Mouse (Mus musculus): ENCODE data around the gene Pqbp1. TPM values are rescaled to one million over a fixed set of nuclear protein-coding genes. Genes with fewer than 3 reads are reported as not detected.
"Not testable (repeated sequence)": the region's sequence is repeated elsewhere in the genome, so short reads cannot be mapped to it uniquely, and the experiment has no call there.

Gene Pqbp1
- polyA plus RNA-seq, 1 experiment = 58.0 TPM

- no peak within 1 kb of the TSS for H3K4me3 ChIP-seq (ENCODE audit: insufficient read depth, low read depth, low read length)
- no peak for TF ChIP-seq CTCF (conservative IDR thresholded peaks at IDR 0.05; ENCODE audit: insufficient read depth, insufficient read length, low read depth, low read length)
- no peak for TF ChIP-seq POLR2A (IDR thresholded peaks at IDR 0.05; ENCODE audit: low read depth, low read length)
- 24% methylated on average over 16 of the region's 19 CpGs for WGBS
- H3K27me3 ChIP-seq (replicated peaks; ENCODE audit: control insufficient read depth, insufficient read depth, low read length) = no peaks in the 10 kb centered on the region
- no peaks in the 10 kb centered on the region for H3K4me1 ChIP-seq (ENCODE audit: control insufficient read depth, insufficient read depth, low read length)
- no peaks in the 10 kb centered on the region for H3K36me3 ChIP-seq (ENCODE audit: control insufficient read depth, insufficient read depth, low read length)
- H3K27ac ChIP-seq (ENCODE audit: insufficient read depth, low read depth, low read length) = no peak within 1 kb of the TSS
- no peak for DNase-seq
Measured at GRCm38 (mm10) chrX:7928270-7928790, 29.3 kb upstream of the Pqbp1 start, which contains the start of gene Eras. Gene Eras (minus strand): TSS chrX:7928607.

DNA sequence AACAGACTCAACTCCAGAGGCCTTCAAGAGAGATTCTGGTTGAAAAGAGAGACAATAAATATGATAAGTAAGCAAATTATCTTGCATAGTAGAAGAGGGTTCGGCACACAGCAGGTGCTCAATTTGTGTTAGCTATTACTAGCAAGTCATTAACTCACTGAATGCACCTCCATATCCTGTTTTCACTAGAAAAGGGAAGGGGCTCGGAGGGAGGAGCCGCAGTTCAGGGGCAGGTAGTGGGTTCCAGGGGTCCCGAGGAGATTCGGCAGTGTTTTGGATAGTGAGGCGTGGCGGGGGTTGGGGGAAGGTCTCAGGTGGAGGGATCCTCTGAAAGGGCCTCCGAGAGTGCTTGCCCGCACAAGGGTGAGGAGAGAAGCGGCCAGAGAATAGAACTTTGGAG lies 28.0 kb upstream of the Pqbp1 start:
- TF ChIP-seq POLR2A (IDR thresholded peaks at IDR 0.05; ENCODE audit: low read depth, low read length) (no peak), CTCF (conservative IDR thresholded peaks at IDR 0.05; ENCODE audit: insufficient read depth, insufficient read length, low read depth, low read length) (no peak)
- no peak for DNase-seq
- Histone ChIP-seq H3K27me3 (replicated peaks; ENCODE audit: control insufficient read depth, insufficient read depth, low read length) (no peaks in the 10 kb centered on the region), H3K4me3 (ENCODE audit: insufficient read depth, low read depth, low read length) (no peak overlapping the region), H3K4me1 (ENCODE audit: control insufficient read depth, insufficient read depth, low read length) (no peaks in the 10 kb centered on the region), H3K27ac (ENCODE audit: insufficient read depth, low read depth, low read length) (no peak overlapping the region), H3K36me3 (ENCODE audit: control insufficient read depth, insufficient read depth, low read length) (no peaks in the 10 kb centered on the region)
- WGBS = 43% methylated on average over 10 of the region's 10 CpGs

DNA sequence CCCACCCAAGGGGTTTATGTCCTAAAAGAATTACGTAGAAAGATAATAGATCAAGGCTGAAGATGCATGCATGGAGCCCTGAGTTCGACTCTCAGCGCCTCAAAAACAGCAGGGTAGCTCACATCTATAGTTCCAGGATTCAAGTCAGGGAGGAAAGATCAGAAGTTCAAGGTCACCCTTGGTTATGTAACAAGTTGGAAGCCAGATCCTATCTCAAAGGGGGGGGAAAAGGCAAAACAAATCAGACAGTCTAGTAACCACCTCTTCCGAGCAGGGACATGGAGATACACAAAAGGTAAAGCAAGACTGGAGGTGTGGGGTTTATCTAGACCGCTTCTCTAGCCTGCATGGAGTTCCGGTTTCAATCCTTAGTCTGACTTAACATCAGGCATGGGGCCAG lies 27.2 kb upstream of the Pqbp1 start:
- Histone ChIP-seq H3K27ac (ENCODE audit: insufficient read depth, low read depth, low read length) (no peak overlapping the region), H3K4me1 (ENCODE audit: control insufficient read depth, insufficient read depth, low read length) (no peaks in the 10 kb centered on the region), H3K27me3 (replicated peaks; ENCODE audit: control insufficient read depth, insufficient read depth, low read length) (no peaks in the 10 kb centered on the region), H3K36me3 (ENCODE audit: control insufficient read depth, insufficient read depth, low read length) (no peaks in the 10 kb centered on the region), H3K4me3 (ENCODE audit: insufficient read depth, low read depth, low read length) (no peak overlapping the region)
- DNase-seq = no peak
- 85% methylated on average over 6 of the region's 6 CpGs for WGBS
- TF ChIP-seq CTCF (conservative IDR thresholded peaks at IDR 0.05; ENCODE audit: insufficient read depth, insufficient read length, low read depth, low read length) = no peak
- no peak for TF ChIP-seq POLR2A (IDR thresholded peaks at IDR 0.05; ENCODE audit: low read depth, low read length)

- TF ChIP-seq POLR2A (IDR thresholded peaks at IDR 0.05; ENCODE audit: low read depth, low read length) = no peak
- TF ChIP-seq CTCF (conservative IDR thresholded peaks at IDR 0.05; ENCODE audit: insufficient read depth, insufficient read length, low read depth, low read length) = no peak
- Histone ChIP-seq H3K27me3 (replicated peaks; ENCODE audit: control insufficient read depth, insufficient read depth, low read length) (no peaks in the 10 kb centered on the region; the same call in 1 of the 2 replicates), H3K4me1 (ENCODE audit: control insufficient read depth, insufficient read depth, low read length) (no peaks in the 10 kb centered on the region), H3K4me3 (ENCODE audit: insufficient read depth, low read depth, low read length) (0 out of 2 replicates have a peak overlapping the region, but pooled peaks have one; percentile 8), H3K36me3 (ENCODE audit: control insufficient read depth, insufficient read depth, low read length) (no peaks in the 10 kb centered on the region), H3K27ac (ENCODE audit: insufficient read depth, low read depth, low read length) (no peak overlapping the region)
- DNase-seq = no peak
- under 1% methylated on average over 44 of the region's 48 CpGs for WGBS
Measured at GRCm38 (mm10) chrX:7922032-7922431, 23.0 kb upstream of the Pqbp1 start.

GRCm38 (mm10) chrX:7919601-7920383 lies 20.7 kb upstream of the Pqbp1 start, which contains the start of gene Pcsk1n:
Gene Pcsk1n (plus strand): TSS chrX:7919822.
- no peaks in the 10 kb centered on the region; the same call in 1 of the 2 replicates for H3K27me3 ChIP-seq (replicated peaks; ENCODE audit: control insufficient read depth, insufficient read depth, low read length)
- no peaks in the 10 kb centered on the region for H3K36me3 ChIP-seq (ENCODE audit: control insufficient read depth, insufficient read depth, low read length)
- H3K4me3 ChIP-seq (ENCODE audit: insufficient read depth, low read depth, low read length) = no peak within 1 kb of the TSS
- no peak within 1 kb of the TSS for H3K27ac ChIP-seq (ENCODE audit: insufficient read depth, low read depth, low read length)
- no peak for TF ChIP-seq POLR2A (IDR thresholded peaks at IDR 0.05; ENCODE audit: low read depth, low read length)
- TF ChIP-seq CTCF (conservative IDR thresholded peaks at IDR 0.05; ENCODE audit: insufficient read depth, insufficient read length, low read depth, low read length) = no peak
- 19% methylated on average over 21 of the region's 40 CpGs for WGBS
- no peak for DNase-seq
- H3K4me1 ChIP-seq (ENCODE audit: control insufficient read depth, insufficient read depth, low read length) = no peaks in the 10 kb centered on the region

DNA sequence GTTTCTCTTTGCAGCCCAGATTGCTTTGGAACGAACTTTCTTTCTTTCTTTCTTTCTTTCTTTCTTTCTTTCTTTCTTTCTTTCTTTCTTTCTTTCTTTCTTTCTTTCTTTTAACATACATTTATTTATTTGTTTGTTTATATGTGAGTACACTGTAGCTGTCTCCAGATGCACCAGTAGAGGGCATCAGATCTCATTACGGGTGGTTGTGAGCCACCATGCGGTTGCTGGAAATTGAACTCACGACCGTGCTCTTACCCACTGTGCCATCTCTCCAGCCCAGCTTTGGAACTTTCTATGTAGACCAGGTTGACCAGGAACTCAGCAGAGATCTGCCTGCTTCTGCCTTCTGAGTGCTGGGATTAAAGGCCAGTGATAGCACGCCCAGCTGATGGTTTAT lies 18.9 kb upstream of the Pqbp1 start:
- H3K4me1 ChIP-seq (ENCODE audit: control insufficient read depth, insufficient read depth, low read length); H3K27ac ChIP-seq (ENCODE audit: insufficient read depth, low read depth, low read length); H3K36me3 ChIP-seq (ENCODE audit: control insufficient read depth, insufficient read depth, low read length); DNase-seq; H3K27me3 ChIP-seq (replicated peaks; ENCODE audit: control insufficient read depth, insufficient read depth, low read length); H3K4me3 ChIP-seq (ENCODE audit: insufficient read depth, low read depth, low read length): not testable (repeated sequence)
- WGBS = 79% methylated on average over 6 of the region's 6 CpGs
- 0 out of 2 replicates have a peak, but pooled peaks have one; percentile 14 for TF ChIP-seq CTCF (conservative IDR thresholded peaks at IDR 0.05; ENCODE audit: insufficient read depth, insufficient read length, low read depth, low read length)

- TF ChIP-seq CTCF (conservative IDR thresholded peaks at IDR 0.05; ENCODE audit: insufficient read depth, insufficient read length, low read depth, low read length) = peak; percentile 17; the same call in 1 of the 2 replicates
- not testable (repeated sequence) for H3K27ac ChIP-seq (ENCODE audit: insufficient read depth, low read depth, low read length); H3K36me3 ChIP-seq (ENCODE audit: control insufficient read depth, insufficient read depth, low read length); H3K4me3 ChIP-seq (ENCODE audit: insufficient read depth, low read depth, low read length); H3K27me3 ChIP-seq (replicated peaks; ENCODE audit: control insufficient read depth, insufficient read depth, low read length); H3K4me1 ChIP-seq (ENCODE audit: control insufficient read depth, insufficient read depth, low read length)
- DNase-seq = peak; percentile 32
- 2% methylated on average over 3 of the region's 3 CpGs for WGBS
Measured at GRCm38 (mm10) chrX:7915669-7916068, 16.6 kb upstream of the Pqbp1 start.
